ENCODE assay signal across 9 mouse cellular contexts in the genomic region with DNA sequence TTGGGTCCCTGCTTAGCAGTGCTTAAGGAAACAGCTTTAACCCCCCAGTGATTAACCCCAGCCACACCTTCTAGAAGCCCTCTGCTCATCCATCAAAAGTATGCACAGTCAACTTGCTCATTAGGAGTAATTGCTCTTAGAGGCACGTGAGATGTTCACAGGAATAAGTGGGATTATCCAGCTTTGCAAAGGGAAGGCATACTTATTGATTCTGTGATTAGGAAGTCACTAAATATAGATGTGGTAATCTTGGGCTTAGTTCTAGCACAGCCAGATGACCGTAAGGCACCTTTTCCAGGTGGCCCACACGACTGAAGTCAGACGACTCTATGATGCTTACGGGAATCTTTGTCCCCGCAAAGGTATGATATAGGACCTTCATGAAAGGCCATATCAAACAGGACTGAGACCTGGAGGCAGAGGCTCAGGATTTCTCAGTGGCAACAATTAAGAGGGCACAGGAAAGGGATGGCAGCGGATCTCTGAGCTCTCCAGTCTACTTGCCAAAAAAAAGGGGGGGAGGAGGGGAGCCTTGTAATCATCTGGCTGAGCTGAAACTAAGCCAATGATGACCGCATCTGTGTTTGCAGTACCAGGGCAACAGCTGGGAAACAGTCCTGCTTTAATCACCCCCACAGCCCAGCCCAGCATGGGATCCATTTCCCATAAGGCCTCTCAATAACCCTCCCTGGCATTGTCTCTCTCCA.
DNase-seq lines count a peak whose midpoint lies in the region; ATAC-seq and TF ChIP-seq lines count a peak whose summit lies in the region.
"Had no signal": no experiment of that assay in that cellular context is flagged by ENCODE, and none has a peak within 500 bp of the region (broad histone marks: within the 10 kb centered on the region; RNA-seq: fewer than 3 reads in every experiment).

No protein-coding gene starts in this region.

- no peak overlapping the region for H3K9ac ChIP-seq in liver, adult 2 months (ENCODE audit: low read depth, low read length)
- no peak overlapping the region for H3K9ac ChIP-seq in liver, embryonic 11.5 days (ENCODE audit: low read depth, low read length)

- no peak overlapping the region for H3K4me2 ChIP-seq in liver, embryonic 11.5 days

- no peak for TF ChIP-seq CTCF in liver, adult 2 months (IDR thresholded peaks at IDR 0.05; ENCODE audit: low read depth, low read length)

- peaks cover 12% of the 10 kb centered on the region for H3K4me1 ChIP-seq in liver, adult 2 months (ENCODE audit: control insufficient read depth, insufficient read depth, low read length)
- no peaks in the 10 kb centered on the region for H3K4me1 ChIP-seq in liver, embryonic 11.5 days (replicated peaks; ENCODE audit: control insufficient read depth, insufficient read depth, low read length)

- H3K79me2 ChIP-seq in liver, adult 2 months (ENCODE audit: control insufficient read depth, insufficient read depth, low read length), result no peaks in the 10 kb centered on the region

- H3K27ac ChIP-seq in liver, adult 2 months (replicated peaks; ENCODE audit: insufficient read depth, low read depth, low read length), result no peak overlapping the region
- H3K27ac ChIP-seq in liver, embryonic 11.5 days (ENCODE audit: low read depth, low read length), result no peak overlapping the region

- no peaks in the 10 kb centered on the region for H3K36me3 ChIP-seq in liver, adult 2 months (ENCODE audit: control insufficient read depth, insufficient read depth, low read length)
- H3K36me3 ChIP-seq in liver, embryonic 11.5 days (ENCODE audit: control insufficient read depth, insufficient read depth, low read length), result no peaks in the 10 kb centered on the region

- H3K9me3 ChIP-seq in liver, embryonic 11.5 days (ENCODE audit: control insufficient read depth, low read length), result no peaks in the 10 kb centered on the region; the same call in 1 of the 2 replicates

- ATAC-seq in liver, embryonic 11.5 days (replicated peaks; ENCODE audit: low FRiP score), result no peak

- intact Hi-C loops in heart, postnatal 10 days (cut with DNase I), result no loop called here

- 37% methylated on average over 8 of the region's 8 CpGs for WGBS in liver, adult 2 months
- WGBS in liver, embryonic 11.5 days, result 78% methylated on average over 8 of the region's 8 CpGs

- no peak overlapping the region for H3K4me3 ChIP-seq in liver, adult 2 months (ENCODE audit: insufficient read depth, low read depth, low read length)
- H3K4me3 ChIP-seq in liver, embryonic 11.5 days (ENCODE audit: low read depth, low read length), result no peak overlapping the region

- peak; percentile 19 for DNase-seq in embryo, embryonic 10.5 days (ENCODE audit: low spot score)
- DNase-seq in embryo, embryonic 11 days, result no peak
- peak; percentile 77 for DNase-seq in liver, adult 2 months (ENCODE audit: extremely low read depth, low read depth, low spot score)
- no peak for DNase-seq in liver, embryonic 11.5 days (ENCODE audit: low spot score)
- peak; percentile 75 to 79 for DNase-seq in heart, postnatal 10 days
- DNase-seq in retina, embryonic 14.5 days (ENCODE audit: low spot score), result peak; percentile 37
- DNase-seq in kidney, postnatal 14 days, result no peak
- DNase-seq in thymus, postnatal 0 days (ENCODE audit: low spot score), result no peak
- DNase-seq: kidney, postnatal 10 days had no signal

- no peak for TF ChIP-seq POLR2A in liver, adult 2 months (IDR thresholded peaks at IDR 0.05; ENCODE audit: extremely low read depth, insufficient read depth, low read length)

- no peaks in the 10 kb centered on the region for H3K27me3 ChIP-seq in liver, adult 2 months (ENCODE audit: control insufficient read depth, insufficient read depth, low read length)
- H3K27me3 ChIP-seq in liver, embryonic 11.5 days (replicated peaks; ENCODE audit: control insufficient read depth, insufficient read depth, low read length), result no peaks in the 10 kb centered on the region

Comparison
In these comparisons a context has a peak if more than half of its experiments do, and no peak if none do; other contexts are left out.
1. DNase-seq: peak in embryo, embryonic 10.5 days (single experiment), liver, adult 2 months (single experiment), heart, postnatal 10 days (2 of 2) and retina, embryonic 14.5 days (single experiment); none in embryo, embryonic 11 days (single experiment), liver, embryonic 11.5 days (single experiment), kidney, postnatal 14 days (single experiment) and thymus, postnatal 0 days (single experiment).